Mouse (Mus musculus) Patski (cell line): ENCODE data around the gene Defb20. TPM values are rescaled to one million over a fixed set of nuclear protein-coding genes. Genes with fewer than 3 reads are reported as not detected.

Experiments used
- ATAC-seq: fragments of 100-300 bp; one replicate; pipeline ENCODE4 v1.8.0; 2021
- CTCF ChIA-PET: fragments of 350-600 bp; sonication (Branson Sonifier 250); formaldehyde crosslinking; loops from one replicate; lab custom pipeline; 2022; ENCODE audit warnings: inconsistent platforms; lab: Charles Lee
- POLR2A ChIA-PET: fragments of 350-600 bp; sonication (Branson Sonifier 250); formaldehyde crosslinking; loops from one replicate; lab custom pipeline; 2022; ENCODE audit warnings: antibody characterized with exemption, inconsistent platforms; lab: Charles Lee
- DNase-seq: peaks from one replicate; pipeline ENCODE4 v3.0.0-alpha.2; 2011; ENCODE audit warnings: low read depth, low spot score
- H3K27me3 ChIP-seq: fragments of 371-371 bp; one replicate; pipeline ENCODE4 v1.5.1; 2021
- CTCF ChIP-seq: fragments of 100-300 bp; IDR thresholded peaks from one replicate; pipeline ENCODE4 v1.5.1; 2021
- in situ Hi-C: fragments of 300-500 bp; cut with MboI; formaldehyde crosslinking; loops from 3 replicates; pipeline ENCODE4 v1.11.1; 2018; ENCODE audit warnings: low pct_unique_long_range_greater_than_20kb, mixed read lengths
- polyA plus RNA-seq: library from polyadenylated mRNA; unstranded; gene quantifications from one replicate; pipeline ENCODE4 v1.2.3, GENCODE M21; 2021

Gene Defb20
- polyA plus RNA-seq, 1 experiment from 2014 or later, result not detected

DNA sequence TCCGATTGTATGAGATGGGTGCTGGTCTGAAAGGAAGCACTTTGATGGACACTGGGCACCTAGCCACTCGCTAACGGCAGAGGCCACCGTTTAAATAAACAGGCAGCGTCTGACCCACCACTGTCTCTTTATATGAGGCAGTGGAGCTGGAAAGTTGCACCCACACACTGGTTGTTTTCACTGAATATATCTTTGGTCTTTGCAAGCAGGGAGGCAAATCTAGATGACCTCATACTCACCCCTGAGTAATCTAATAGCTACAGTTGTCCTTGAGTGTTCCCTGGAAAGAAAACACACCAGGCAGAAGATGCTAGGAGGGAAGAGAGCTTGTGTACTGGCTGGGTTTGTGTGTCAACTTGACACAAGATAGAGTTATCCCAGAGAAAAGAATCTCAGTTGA, 29.4 kb upstream of the Defb20 start:
- DNase-seq, result no peak
- POLR2A ChIA-PET, result interaction anchor here (0.7 kb wide), 1 partner anchor 99 kb away, joined by 3 read pairs; no protein-coding TSS in a partner anchor
- in situ Hi-C loops, result no loop called here
- ATAC-seq, result no peak
- CTCF ChIA-PET, result interaction anchor here (0.6 to 3.5 kb wide), 4 partner anchors 10 to 168 kb away, joined by 3 to 15 read pairs (median 4); no protein-coding TSS in a partner anchor
- TF ChIP-seq CTCF, result no peak
- H3K27me3 ChIP-seq, result no peaks in the 10 kb centered on the region

DNA sequence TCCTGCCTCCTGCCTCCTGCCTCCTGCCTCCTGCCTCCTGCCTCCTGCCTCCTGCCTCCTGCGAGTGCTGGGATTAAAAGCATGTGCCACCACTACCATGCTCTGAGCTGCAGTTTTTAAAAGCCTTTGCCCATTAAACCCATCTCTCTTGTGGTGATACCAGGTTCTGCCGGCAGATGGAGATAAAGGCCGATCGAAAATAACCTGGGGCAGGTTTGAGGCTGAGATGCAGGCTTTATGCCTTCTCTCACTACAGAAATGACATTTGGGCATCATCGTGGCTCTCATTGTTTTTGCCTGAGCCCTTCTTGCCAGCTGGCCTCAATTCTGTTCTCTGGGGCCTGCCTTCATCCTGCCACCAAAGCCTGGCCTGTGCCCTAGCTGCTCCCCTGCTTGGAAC, 26.6 kb upstream of the Defb20 start:
- TF ChIP-seq CTCF, result peak; percentile 69
- POLR2A ChIA-PET, result no interaction called here

DNA sequence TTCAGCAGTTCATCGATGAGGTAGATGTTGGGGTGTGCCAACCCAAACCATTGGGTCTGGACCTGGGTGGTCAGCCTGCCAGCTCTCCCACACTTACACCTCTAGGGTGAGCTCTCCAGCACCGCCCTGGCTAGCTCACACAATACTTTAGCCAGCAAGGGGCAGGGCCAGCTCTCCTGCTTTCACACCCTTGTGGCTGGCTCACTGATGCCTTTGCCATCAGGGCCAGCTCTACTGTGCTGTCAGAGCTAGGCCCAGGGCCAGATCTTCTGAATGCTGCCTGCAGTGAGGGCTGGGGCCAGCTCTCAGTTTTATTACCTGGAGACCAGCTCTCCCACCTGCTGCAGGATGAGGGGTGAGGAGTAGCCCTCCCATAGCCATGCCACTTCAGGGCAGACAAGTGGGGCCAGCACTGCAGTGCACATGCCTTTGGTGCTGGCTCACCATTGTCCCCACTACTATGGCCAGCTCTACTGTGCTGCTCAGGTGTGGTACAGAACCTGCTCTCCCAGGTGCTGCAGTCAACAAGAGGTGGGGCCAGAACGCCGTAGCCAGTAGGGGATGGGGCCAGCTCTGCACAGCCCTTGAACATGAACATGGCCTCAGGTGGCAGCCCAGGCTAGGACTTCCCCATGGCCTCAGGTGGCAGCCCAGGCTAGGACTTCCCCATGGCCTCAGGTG, 24.6 kb upstream of the Defb20 start:
- TF ChIP-seq CTCF, result no peak
- CTCF ChIA-PET, result interaction anchor here (0.9 to 1.1 kb wide), 2 partner anchors 16 to 92 kb away, joined by 3 read pairs; no protein-coding TSS in a partner anchor
- no peaks in the 10 kb centered on the region for H3K27me3 ChIP-seq
- DNase-seq (no peak), ATAC-seq (no peak)
- POLR2A ChIA-PET, result interaction anchor here (0.6 kb wide), 1 partner anchor 43 kb away, joined by 4 read pairs; no protein-coding TSS in a partner anchor
- in situ Hi-C loops, result no loop called here

More for the DNA sequence above, 26.6 kb upstream of the Defb20 start:
- no peaks in the 10 kb centered on the region for H3K27me3 ChIP-seq
- CTCF ChIA-PET, result interaction anchor here (1.1 to 3.5 kb wide), 2 partner anchors 91 to 94 kb away, joined by 3 to 15 read pairs; no protein-coding TSS in a partner anchor
- no peak for ATAC-seq
- in situ Hi-C loops, result no loop called here
- DNase-seq, result no peak

DNA sequence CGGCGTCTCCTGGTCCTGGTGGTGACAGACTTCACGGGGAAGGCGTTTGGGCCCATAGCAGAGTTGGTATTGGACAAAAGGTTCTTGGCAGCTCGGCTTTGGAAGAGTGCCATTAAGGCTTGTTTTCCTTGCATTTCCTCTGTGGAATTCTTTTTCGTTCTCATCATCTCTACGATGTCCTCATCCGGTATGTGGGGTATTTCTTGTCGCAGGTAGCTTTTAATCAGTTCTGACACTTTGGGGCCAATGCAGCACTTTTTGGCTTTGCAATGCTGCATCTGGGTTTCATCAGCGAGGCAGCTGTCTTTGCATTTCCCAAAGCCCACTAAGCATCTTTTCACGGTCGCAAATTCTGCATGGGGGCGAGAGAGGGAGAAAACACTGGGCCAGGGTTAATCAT, 17.6 kb upstream of the Defb20 start:
- POLR2A ChIA-PET, result no interaction called here
- H3K27me3 ChIP-seq, result no peaks in the 10 kb centered on the region
- in situ Hi-C loops, result no loop called here
- no peak for ATAC-seq
- DNase-seq, result peak; percentile 10
- CTCF ChIA-PET, result no interaction called here
- no peak for TF ChIP-seq CTCF

DNA sequence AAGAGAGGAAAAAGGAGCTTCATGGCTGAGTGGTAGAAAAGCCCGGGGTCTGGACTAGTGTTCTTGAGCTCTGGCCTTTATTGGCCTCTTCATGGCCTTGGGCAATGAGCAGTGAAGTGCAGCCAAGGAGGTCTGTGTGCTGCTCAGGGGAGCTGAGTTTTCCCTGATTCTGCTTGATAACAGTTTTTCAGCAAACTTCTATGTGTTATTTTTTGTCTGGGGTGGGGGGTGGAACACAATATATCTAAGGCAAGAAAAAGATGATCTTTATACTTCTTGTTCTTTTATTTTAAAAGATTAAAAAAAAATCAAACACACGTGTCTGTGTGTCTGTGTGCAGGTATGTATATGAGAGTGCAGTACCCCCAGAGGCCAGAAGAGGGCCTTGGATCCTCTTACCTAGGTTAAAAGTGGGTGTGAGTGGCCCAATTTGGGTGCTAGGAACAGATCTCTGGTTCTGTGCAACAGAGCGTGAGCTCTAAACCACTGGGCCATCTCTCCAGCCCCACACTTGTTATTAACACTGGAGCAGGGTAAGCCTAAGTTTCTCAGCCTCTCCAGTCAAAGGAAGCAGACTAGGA, 12.2 kb upstream of the Defb20 start, which contains the start of gene Defb23:
Gene Defb23, minus strand, starts transcription at position 51 of the 581 bp plus-strand sequence.
- ChIA-PET CTCF (interaction anchor here (2.1 kb wide), 1 partner anchor 80 kb away, joined by 6 read pairs; no protein-coding TSS in a partner anchor), POLR2A (interaction anchor here (0.6 kb wide), 1 partner anchor 46 kb away, joined by 5 read pairs; no protein-coding TSS in a partner anchor)
- peak; percentile 28 for TF ChIP-seq CTCF
- peaks cover 3% of the 10 kb centered on the region for H3K27me3 ChIP-seq
- in situ Hi-C loops, result no loop called here
- DNase-seq (no peak), ATAC-seq (no peak)

DNA sequence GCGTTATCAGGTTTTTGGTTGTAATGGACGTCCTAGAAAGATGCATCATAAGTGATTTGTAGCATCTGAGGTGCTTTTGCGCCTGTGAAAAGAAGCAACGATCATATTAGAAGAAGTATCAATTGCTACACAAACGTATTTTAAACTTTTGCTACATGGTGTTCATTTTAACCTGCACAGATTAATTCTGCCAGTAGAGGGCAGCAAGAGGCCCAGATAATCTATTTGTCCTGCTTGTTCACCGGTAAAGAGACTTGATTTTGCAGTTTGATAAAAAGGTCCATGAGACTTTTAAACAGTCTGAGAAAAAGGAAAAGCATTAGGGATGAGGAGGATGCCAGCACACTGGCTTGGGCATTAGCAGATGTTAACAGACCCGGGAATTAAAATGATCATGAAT, 5.9 kb upstream of the Defb20 start:
- DNase-seq, result peak; percentile 24
- in situ Hi-C loops, result no loop called here
- ChIA-PET POLR2A (no interaction called here), CTCF (interaction anchor here (1.0 to 3.6 kb wide), 2 partner anchors 73 to 116 kb away, joined by 5 to 13 read pairs; no protein-coding TSS in a partner anchor)
- peak; percentile 73 for TF ChIP-seq CTCF
- H3K27me3 ChIP-seq, result peaks cover 3% of the 10 kb centered on the region
- no peak for ATAC-seq

DNA sequence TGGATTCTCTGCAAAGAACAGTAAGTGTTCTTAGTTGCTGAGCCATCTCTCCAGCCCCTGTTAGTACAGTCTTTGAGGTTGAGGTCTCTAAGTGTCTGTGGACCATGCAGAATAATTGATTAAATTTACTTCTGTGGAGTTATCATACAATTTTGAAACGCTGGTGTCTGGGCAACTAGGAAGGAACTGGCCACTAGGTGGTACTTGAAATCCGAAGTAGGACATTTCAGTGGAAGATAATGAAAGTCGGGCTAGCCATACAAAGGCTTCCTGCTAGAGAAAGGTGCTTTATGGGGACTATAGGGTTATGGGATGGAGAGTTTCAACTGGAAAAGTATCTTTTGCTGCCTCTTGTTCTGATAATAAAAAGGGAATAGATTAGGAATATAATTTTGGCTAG, 4.4 kb upstream of the Defb20 start:
- peaks cover 3% of the 10 kb centered on the region for H3K27me3 ChIP-seq
- ATAC-seq (no peak), DNase-seq (no peak)
- POLR2A ChIA-PET, result no interaction called here
- peak; percentile 40 for TF ChIP-seq CTCF
- in situ Hi-C loops, result no loop called here
- CTCF ChIA-PET, result interaction anchor here (0.8 to 3.6 kb wide), 3 partner anchors 54 to 79 kb away, joined by 4 to 13 read pairs (median 4); no protein-coding TSS in a partner anchor

DNA sequence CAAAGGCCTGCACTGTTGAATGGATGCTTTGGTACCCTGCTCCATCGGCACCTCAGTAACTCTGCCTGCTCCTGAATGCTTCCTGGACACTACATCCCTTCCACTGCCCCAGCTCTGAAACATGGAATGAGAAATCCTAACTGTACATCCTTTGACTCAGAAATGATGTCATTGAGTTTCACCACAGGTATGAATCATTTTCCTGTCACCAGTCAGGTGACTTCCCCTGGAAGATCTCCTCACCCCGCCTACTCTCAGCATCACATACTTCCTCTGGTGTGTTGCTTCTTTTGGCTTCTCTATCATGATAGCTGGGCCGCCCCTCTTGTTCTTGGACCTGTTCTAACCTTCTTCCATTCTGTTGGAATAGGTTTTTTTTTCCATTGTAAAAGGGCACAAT, 4.0 kb downstream of the Defb20 start:
- DNase-seq, result no peak
- ChIA-PET POLR2A (no interaction called here), CTCF (interaction anchor here (1.2 kb wide), 1 partner anchor 11 kb away, joined by 3 read pairs; no protein-coding TSS in a partner anchor)
- TF ChIP-seq CTCF, result no peak
- ATAC-seq, result no peak
- in situ Hi-C loops, result no loop called here
- H3K27me3 ChIP-seq, result no peaks in the 10 kb centered on the region

DNA sequence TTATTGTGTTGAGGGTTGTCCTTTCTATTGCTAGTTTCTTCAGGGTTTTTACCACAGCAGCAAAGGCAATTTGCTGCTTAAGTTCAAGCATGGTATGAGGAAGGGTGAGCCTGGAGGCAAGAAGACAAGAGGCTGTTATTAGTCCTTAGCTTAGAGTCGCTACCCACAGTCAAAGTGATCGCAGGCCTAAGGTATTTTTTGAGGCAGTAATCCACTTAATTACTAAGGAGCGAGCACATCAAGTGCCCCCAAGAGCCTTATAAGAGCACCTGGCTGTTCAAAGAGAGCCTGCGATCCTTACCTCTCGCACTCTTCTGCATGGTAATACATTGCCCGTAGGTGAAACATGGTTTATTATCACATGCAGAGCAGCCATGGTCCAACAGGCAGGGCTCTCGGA, 4.9 kb downstream of the Defb20 start:
- POLR2A ChIA-PET, result no interaction called here
- no peak for DNase-seq
- CTCF ChIA-PET, result interaction anchor here (1.3 kb wide), 1 partner anchor 42 kb away, joined by 3 read pairs; no protein-coding TSS in a partner anchor
- in situ Hi-C loops, result no loop called here
- TF ChIP-seq CTCF, result no peak
- no peaks in the 10 kb centered on the region for H3K27me3 ChIP-seq
- ATAC-seq, result no peak

DNA sequence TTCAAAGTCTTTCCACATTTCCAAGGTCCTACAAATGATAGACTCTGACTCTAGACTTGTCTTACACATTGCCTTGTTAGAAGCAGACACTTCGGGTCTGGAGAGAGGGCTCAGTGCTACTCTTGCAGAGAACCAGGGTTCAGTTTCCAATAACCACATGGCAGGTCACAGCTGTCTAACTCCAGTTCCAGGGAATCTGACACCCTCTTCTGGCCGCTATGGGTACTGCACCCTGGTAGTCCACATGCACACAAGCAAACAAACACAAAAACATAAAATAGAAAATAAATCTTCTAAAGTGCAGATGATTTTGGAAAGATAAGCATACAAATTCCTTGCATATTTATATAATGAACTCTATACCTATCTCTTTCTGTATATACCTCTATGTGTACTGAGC, 10.2 kb downstream of the Defb20 start:
- ChIA-PET POLR2A (no interaction called here), CTCF (interaction anchor here (1.3 kb wide), 1 partner anchor 56 kb away, joined by 3 read pairs; no protein-coding TSS in a partner anchor)
- TF ChIP-seq CTCF, result peak; percentile 67
- no peak for ATAC-seq
- H3K27me3 ChIP-seq, result no peaks in the 10 kb centered on the region
- in situ Hi-C loops, result no loop called here
- DNase-seq, result no peak
